Mouse (Mus musculus): ENCODE results near the gene Cebpb.
"Not testable (repeated sequence)": the region's sequence is repeated elsewhere in the genome, so short reads cannot be mapped to it uniquely, and the experiment has no call there.

DNA sequence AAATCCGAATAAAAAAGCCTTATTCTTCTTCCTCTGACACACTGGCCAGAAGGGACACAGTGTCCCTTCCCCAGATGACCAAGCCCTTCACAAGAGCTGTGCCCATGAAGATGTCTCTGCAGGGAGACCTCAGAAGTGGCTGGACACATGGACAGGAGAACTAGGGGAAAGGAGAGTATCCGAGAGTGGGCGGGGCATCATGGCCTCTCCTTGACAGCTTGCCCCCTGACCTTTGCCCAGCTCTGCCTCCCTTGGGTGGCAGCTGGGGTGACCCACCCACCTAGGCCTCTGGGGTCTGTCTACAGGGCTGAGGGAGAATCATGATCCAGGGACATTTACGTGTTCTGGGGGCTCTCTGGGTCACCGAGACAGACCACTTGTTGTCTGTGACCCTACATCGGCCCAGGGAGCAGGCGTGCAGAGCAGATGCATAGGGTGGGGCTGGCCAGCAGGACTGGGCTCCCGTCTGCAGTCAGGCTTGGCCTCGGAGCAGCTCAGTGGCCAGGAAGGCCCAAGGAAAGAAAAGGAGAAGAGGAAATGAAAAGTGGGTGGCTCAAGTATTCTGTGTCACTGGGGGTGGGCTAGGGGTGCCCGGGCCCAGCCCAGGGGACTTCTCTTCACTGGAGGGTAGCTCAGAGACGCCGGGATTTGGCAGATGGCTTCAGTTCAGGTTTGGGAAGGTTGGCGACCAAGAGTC lies 45.2 kb upstream of the Cebpb start:
- not testable (repeated sequence) for TF ChIP-seq GATA1 (IDR thresholded peaks at IDR 0.05; ENCODE audit: borderline replicate concordance, low read length); FLI1 (IDR thresholded peaks at IDR 0.05; ENCODE audit: low read length)
